Mouse (Mus musculus): ENCODE data around the gene Gm28035.

DNA sequence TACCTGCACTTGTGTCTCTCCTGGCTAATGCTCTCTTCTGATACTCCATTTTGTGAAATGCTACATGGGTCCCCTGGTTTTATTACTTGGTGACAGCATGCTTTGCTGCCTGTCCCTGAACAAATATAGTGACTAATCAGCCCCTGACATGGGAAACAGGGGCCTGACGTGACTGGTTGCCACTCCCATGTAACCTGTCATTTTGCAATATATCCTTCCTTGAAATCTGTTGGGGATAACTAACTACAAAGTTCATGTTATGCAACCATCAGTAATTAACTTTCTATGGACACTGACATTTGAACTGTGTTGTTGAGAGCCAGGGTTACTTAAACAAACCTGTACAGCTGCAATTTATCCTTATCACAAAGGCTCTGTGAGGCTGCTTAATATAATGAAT is 40.4 kb upstream of the Gm28035 start:
- TF ChIP-seq EP300 (IDR thresholded peaks at IDR 0.05; ENCODE audit: insufficient read depth, low read depth, low read length) (no peak), POLR2A (IDR thresholded peaks at IDR 0.05; ENCODE audit: insufficient read depth, low read depth, low read length) (no peak), CTCF (IDR thresholded peaks at IDR 0.05) (no peak)
